Mouse (Mus musculus): ENCODE data around the gene Cby1.

Cby1 gene

GRCm38 (mm10) chr15:79681973-79682372, 23.0 kb downstream of the Cby1 start:
- DNase-seq, result peak; percentile 53 to 59

DNA sequence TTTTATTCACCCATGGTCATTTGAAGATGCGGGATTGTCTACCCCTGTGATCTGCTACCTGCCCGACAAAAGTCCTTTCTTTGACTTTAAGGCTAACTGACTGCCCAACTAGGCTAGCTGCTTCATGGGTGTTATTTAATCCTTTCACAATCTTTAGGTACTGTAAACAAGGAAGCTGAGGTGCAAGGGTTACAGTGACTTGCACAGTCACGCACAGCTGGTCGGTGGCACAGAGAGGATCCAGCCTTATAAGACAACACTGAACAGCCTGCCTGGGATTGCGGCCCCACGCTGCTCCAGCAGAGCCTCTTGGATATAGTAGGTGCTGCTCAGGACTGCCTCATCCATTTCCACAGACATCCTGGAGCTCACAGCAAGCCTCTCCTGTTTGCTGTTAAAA, 24.1 kb downstream of the Cby1 start:
- peak in 1 of 2 experiments; percentile 52 for DNase-seq

DNA sequence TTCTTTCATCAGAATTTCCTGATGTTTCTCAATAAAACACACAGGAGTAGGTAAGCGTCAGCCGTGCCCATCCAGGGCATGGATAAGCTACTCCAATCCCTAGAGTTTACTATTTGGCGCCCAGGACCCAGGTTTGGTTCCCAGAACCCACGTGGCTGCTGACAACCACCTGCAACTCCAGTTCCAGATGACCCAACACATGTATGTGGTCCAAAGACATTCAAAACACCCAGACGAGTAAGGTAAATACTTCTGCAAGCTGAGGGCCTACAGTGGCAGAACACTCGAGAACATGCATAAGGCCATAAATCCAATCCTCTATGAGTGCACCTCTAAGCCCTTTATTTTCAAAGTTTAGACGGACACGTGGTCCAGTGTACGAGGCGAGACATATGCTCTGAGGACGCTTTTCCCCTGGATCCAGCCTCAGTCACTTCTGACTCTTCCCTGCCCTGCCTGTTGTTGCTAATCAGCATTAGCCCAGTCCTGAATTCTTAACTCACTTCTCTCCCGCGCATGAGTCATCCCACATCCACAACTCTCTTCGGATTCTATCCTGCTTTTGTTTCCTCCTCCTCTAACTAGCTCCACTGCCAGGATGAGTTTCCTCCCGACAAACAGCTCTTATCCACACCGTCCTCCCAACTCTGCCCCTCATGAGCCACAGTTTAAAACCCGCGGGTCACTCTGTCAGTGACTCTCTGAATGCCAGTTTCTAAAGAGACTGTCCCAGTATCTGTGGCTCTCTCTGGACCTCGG, 24.9 kb downstream of the Cby1 start:
- DNase-seq, result no peak

DNA sequence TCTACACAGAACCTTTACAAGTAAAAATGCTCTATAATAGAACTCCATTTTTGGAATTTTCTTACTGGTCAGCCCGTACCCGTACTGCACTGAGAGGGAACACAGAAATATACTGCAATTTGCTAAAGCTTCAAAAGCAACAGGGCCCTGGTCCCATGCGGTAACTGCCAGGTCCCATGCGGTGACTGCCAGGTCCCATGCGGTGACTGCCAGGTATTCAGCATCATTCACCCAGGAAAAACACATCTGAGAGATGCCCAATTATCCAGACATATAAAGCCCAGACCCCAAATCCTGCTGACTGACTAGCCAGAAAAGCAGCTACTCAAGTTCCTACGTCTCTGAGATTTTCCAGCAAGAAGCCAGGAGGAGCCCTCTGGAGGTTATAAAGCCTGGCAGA, 25.6 kb downstream of the Cby1 start:
- no peak for DNase-seq

GRCm38 (mm10) chr15:79685141-79685641, 26.2 kb downstream of the Cby1 start:
- DNase-seq, result peak; percentile 54 to 72

GRCm38 (mm10) chr15:79686046-79686869, 27.3 kb downstream of the Cby1 start:
- DNase-seq, result no peak

DNA sequence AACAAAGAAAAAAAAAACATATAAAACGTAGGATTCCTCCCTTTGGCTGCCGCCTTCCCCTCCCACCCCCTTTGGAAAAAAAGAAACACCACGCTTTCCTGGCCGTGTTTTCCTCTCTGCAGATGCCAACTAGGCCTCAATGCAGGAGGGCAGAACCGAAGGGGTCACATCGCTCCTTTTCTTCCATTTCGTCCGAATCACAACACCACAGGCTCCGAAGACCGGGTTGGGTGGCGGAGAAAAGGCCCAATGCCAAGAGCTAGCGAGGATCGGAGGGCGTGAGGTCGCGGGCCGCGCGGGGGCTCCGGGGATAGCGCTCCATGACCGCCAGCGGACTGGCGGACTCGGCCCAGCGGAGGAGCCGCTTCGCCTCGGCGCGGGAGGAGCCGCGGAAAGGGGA, 28.2 kb downstream of the Cby1 start:
- DNase-seq, result no peak

GRCm38 (mm10) chr15:79687646-79688267, 28.8 kb downstream of the Cby1 start, which contains the start of gene Josd1:
Josd1 (minus strand) TSS chr15:79687919.
- DNase-seq, result peak; percentile 95 to 96

- DNase-seq, result no peak
Observed at GRCm38 (mm10) chr15:79688268-79688956, 29.4 kb downstream of the Cby1 start.

DNA sequence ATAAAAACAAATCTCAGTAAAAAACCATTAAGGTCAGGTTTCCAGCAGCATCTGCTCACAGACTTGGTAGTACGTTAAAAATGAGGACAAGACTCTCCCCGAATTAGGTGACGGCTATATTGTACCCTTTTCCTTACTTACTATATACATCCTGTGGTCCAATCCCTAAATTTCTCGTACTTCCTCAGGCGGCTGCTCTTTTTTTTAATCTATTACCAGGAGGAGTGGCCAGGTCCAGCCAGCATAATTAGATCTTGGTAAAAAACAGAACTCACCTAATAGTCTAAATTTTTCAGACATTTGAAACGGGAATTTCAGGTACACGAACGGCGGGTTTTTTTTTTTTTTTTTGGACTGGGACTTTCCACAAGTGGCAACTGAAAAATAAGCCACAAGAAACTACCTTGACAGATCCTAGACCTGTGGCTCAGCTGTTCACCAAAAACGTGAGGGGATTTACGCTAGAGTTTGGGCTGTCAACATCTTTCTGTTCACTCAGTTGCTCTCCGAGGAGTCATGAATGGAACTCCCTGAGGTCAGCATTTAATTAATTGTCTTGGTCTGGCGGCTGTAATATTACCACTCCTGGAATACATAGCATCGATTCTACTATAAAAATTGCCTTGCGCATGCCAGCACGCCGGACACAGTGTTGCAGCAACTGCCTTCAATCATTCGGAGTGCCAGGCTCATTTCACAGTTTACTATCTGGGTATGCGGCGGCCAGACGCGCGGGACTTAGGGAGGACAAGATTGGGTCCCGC, 30.8 kb downstream of the Cby1 start:
- no peak for DNase-seq

- DNase-seq, result peak; percentile 99 to 100
Observed at GRCm38 (mm10) chr15:79690426-79691022, 31.5 kb downstream of the Cby1 start, which contains the start of gene Gtpbp1. Gtpbp1 (plus strand) TSS chr15:79690845.

DNA sequence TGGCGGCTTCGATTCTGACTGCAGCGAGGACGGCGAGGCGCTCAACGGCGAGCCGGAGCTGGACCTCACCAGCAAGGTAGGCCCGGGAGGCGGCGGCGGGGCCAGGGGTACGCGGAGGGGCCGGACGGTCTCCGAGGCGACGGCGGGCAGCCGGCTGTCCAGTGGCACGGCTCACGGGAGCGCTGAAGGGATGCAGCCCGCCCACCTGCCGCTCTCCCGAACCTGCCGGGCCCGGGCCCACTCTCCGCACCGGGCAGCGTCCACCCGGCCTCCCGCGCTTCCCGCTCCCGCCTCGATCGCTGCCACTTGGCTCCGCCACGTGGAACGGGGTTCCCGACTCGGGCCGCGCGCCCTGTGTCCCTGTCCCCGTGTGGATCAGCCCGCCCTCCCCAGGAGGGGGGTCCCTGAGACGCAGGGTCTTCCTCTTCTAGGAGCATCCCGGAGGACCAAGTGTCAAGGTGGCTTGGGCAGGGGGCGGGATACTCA, 32.1 kb downstream of the Cby1 start:
- DNase-seq, result peak in 1 of 2 experiments; percentile 54

- no peak for DNase-seq
Observed at GRCm38 (mm10) chr15:79692334-79692733, 33.3 kb downstream of the Cby1 start.

DNA sequence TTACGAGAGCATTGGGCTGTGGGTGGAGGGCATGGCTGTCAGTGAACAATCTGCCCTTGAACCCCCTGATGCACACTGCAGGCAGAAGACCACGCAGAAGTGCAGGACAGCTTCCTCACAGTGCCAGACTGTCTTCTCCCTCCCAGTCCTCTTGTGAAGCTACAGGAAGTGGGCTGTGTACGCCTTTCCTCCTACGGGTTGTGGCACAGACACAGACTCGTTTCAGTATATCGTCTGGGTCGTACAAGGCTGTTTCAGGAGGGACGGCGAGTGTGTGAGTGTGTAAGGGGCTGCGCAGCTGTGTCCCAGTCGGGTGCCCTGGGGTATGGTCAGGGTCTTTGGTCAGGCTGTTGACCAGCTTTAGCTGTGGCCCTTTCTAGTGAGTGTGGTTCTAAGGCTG, 34.7 kb downstream of the Cby1 start:
- no peak for DNase-seq

DNA sequence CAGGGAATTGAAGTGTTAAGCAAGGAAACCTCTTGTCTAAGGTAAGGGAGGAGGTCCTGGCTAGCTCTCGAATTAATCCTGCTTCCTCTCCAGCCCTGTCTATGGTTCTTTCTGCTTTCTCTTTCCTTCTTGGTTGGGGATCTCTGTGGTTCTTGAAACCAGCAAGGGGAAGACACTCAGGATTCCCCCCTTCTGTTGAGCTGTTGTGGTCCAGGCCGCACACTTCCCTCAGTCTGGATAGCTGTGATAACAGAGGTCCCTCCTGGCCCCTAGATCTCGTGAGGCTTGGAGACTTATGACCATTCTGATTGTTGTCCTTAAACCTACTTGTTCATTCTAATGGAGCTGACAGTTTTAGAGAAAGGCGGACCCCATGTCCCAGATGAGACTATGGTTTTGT, 35.5 kb downstream of the Cby1 start:
- DNase-seq, result no peak

DNA sequence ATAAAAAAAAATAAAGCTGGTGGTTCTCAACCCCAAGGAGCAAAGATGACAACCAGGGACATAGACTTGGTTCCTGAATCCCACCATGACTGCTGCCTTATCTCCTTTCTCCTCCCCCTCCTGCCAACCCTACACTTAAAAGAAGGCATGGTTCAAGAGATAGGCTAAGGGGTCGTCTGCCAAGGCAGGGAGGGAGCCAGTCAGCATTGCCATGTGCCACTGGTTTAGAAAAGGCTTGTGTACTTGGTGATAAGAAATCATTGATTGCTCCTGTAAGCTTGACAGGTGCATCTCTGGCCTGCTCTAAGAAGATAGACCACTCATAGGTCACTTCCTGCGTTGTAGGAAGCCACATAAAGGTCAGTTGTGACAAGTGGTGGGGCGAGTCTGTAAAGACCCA, 36.5 kb downstream of the Cby1 start:
- no peak for DNase-seq

GRCm38 (mm10) chr15:79696508-79696907, 37.5 kb downstream of the Cby1 start:
- DNase-seq, result peak in 1 of 2 experiments; percentile 51

DNA sequence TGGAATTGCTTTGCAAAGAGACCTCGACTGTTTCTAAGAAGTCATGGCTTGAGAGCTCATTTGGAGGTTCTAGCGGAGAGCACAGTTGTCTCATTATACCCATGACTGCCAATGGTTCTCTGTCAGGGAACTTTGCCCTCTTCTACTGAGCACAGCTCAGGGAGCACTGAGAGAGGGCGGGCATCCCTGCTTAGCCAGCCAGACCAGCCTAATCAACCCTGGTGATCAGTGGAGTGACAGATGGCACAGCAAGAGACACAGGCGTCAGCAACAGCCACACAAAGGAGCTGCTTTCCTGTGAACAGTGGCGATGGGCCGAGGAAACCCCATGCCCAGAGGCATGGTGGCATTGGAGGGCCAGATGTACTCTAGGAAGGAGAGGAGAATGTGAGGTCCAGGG, 38.0 kb downstream of the Cby1 start:
- peak; percentile 52 to 66 for DNase-seq

GRCm38 (mm10) chr15:79697558-79698187, 38.7 kb downstream of the Cby1 start:
- no peak for DNase-seq

- peak in 1 of 2 experiments; percentile 52 for DNase-seq
Observed at GRCm38 (mm10) chr15:79706603-79707214, 47.7 kb downstream of the Cby1 start.

Data from kidney, adult 8-10 months (tissue).